Mouse (Mus musculus) heart, postnatal 0 days (tissue): ENCODE results near the gene Igf1r. TPM values are rescaled to one million over a fixed set of nuclear protein-coding genes. Genes with fewer than 3 reads are reported as not detected.

Experiments used
- ATAC-seq: fragments of 200-750 bp; cut with Nextera tagmentation; 2 replicates; pipeline ENCODE4 v1.8.0; 2017; ENCODE audit warnings: low read depth, moderate number of reproducible peaks, moderate library complexity; ENCODE audit not compliant: insufficient read depth
- DNase-seq: peaks from one replicate; pipeline ENCODE4 v3.0.0-alpha.2; 2016; ENCODE audit warnings: low spot score
- H3K27ac ChIP-seq: fragments of 300-500 bp; sonication (generic); 2 replicates; pipeline ENCODE4 v1.5.1; 2014; ENCODE audit warnings: low read depth, mild to moderate bottlenecking
- H3K27me3 ChIP-seq: fragments of 300-500 bp; sonication (generic); 2 replicates; pipeline ENCODE4 v1.6.1; 2014; ENCODE audit warnings: low read length, mixed read lengths; ENCODE audit not compliant: control insufficient read depth, insufficient read depth
- H3K36me3 ChIP-seq: fragments of 300-500 bp; sonication (generic); replicated peaks from 2 replicates; pipeline ENCODE4 v1.6.1; 2014; ENCODE audit warnings: low read length, mixed read lengths; ENCODE audit not compliant: control insufficient read depth, insufficient read depth
- H3K4me1 ChIP-seq: fragments of 300-500 bp; sonication (generic); 2 replicates; pipeline ENCODE4 v1.6.1; 2014; ENCODE audit warnings: antibody characterized with exemption; ENCODE audit not compliant: control insufficient read depth, insufficient read depth
- H3K4me2 ChIP-seq: fragments of 300-500 bp; sonication (generic); 2 replicates; pipeline ENCODE4 v1.6.1; 2014; ENCODE audit warnings: low read depth, mild to moderate bottlenecking, low read length, moderate library complexity
- H3K4me3 ChIP-seq: fragments of 300-500 bp; sonication (generic); 2 replicates; pipeline ENCODE4 v1.5.1; 2014; ENCODE audit warnings: low read depth, low read length
- H3K9ac ChIP-seq: fragments of 300-500 bp; sonication (generic); replicated peaks from 2 replicates; pipeline ENCODE4 v1.6.1; 2014; ENCODE audit warnings: low read depth, low read length, mixed read lengths
- H3K9me3 ChIP-seq: fragments of 300-500 bp; sonication (generic); replicated peaks from 2 replicates; pipeline ENCODE4 v1.6.1; 2016; ENCODE audit warnings: low read length; ENCODE audit not compliant: control insufficient read depth
- CTCF ChIP-seq: IDR thresholded peaks from 2 replicates; pipeline ENCODE4 v1.5.1; 2016; ENCODE audit warnings: antibody characterized with exemption, control low read depth, low read depth
- EP300 ChIP-seq: IDR thresholded peaks from 2 replicates; pipeline ENCODE4 v1.6.1; 2016; ENCODE audit warnings: antibody characterized with exemption, low read depth
- WGBS: fragments of 180-500 bp; shearing (Covaris S2); extraction: QIAGEN DNeasy Blood & Tissue Kit; methylation state at CpG from one replicate; pipeline ENCODE4 v1.1.7; 2014; 5-methylcytosine and 5-hydroxymethylcytosine counted together
- polyA plus RNA-seq: library from polyadenylated mRNA; unstranded; fragments of >200 nt; fragmentation: Nextera tagmentation; extraction: Ambion mirVana; gene quantifications from 2 replicates; pipeline ENCODE4 v1.2.1, GENCODE M21; 2015
- total RNA-seq: library from RNA; depleted of rRNA; stranded (reverse); fragments of >200 nt; gene quantifications from 2 replicates; pipeline ENCODE4 v1.2.3, GENCODE M21; 2014; ENCODE audit warnings: low replicate concordance

The Igf1r gene
- total and polyA plus RNA-seq, 2 experiments from 2014 or later, result 8.8 to 41.8 TPM

- peak overlapping the region; percentile 40; the same call in 1 of the 2 replicates for H3K4me2 ChIP-seq
- TF ChIP-seq CTCF, result no peak
- no peak for TF ChIP-seq EP300
- H3K9me3 ChIP-seq, result no peaks in the 10 kb centered on the region
- no peak overlapping the region for H3K4me3 ChIP-seq
- no peaks in the 10 kb centered on the region for H3K27me3 ChIP-seq
- H3K27ac ChIP-seq, result no peak overlapping the region
- ATAC-seq (no peak), DNase-seq (no peak)
- H3K4me1 ChIP-seq, result peaks cover 39% of the 10 kb centered on the region
- 48% methylated on average over 6 of the region's 6 CpGs for WGBS
- H3K36me3 ChIP-seq, result no peaks in the 10 kb centered on the region
- H3K9ac ChIP-seq, result no peak overlapping the region
Observed at GRCm38 (mm10) chr7:67957376-67957775, 4.7 kb downstream of the Igf1r start.

GRCm38 (mm10) chr7:67958045-67958444 is 5.4 kb downstream of the Igf1r start:
- Histone ChIP-seq H3K27ac (no peak overlapping the region), H3K4me1 (peaks cover 39% of the 10 kb centered on the region), H3K4me2 (peak overlapping the region; percentile 40), H3K36me3 (no peaks in the 10 kb centered on the region), H3K9ac (no peak overlapping the region), H3K9me3 (no peaks in the 10 kb centered on the region), H3K4me3 (0 out of 2 replicates have a peak overlapping the region, but pooled peaks have one; percentile 1), H3K27me3 (no peaks in the 10 kb centered on the region)
- DNase-seq, result peak; percentile 55
- 12% methylated on average over 18 of the region's 18 CpGs for WGBS
- ATAC-seq, result no peak
- TF ChIP-seq CTCF, result no peak
- TF ChIP-seq EP300, result no peak

GRCm38 (mm10) chr7:67960701-67961100 is 8.1 kb downstream of the Igf1r start:
- Histone ChIP-seq H3K4me1 (peaks cover 31% of the 10 kb centered on the region), H3K4me2 (no peak overlapping the region), H3K27ac (0 out of 2 replicates have a peak overlapping the region, but pooled peaks have one; percentile 43), H3K36me3 (no peaks in the 10 kb centered on the region), H3K4me3 (no peak overlapping the region), H3K9me3 (no peaks in the 10 kb centered on the region), H3K9ac (no peak overlapping the region), H3K27me3 (no peaks in the 10 kb centered on the region)
- no peak for TF ChIP-seq CTCF
- ATAC-seq (no peak), DNase-seq (no peak)
- 31% methylated on average over 9 of the region's 9 CpGs for WGBS

- H3K36me3 ChIP-seq, result no peaks in the 10 kb centered on the region
- peak; percentile 64; the same call in 1 of the 2 replicates for ATAC-seq
- H3K27me3 ChIP-seq, result no peaks in the 10 kb centered on the region
- no peak overlapping the region for H3K27ac ChIP-seq
- TF ChIP-seq EP300, result no peak
- TF ChIP-seq CTCF, result peak; percentile 96
- H3K9ac ChIP-seq, result no peak overlapping the region
- H3K4me2 ChIP-seq, result peak overlapping the region; percentile 42
- DNase-seq, result peak; percentile 74
- no peaks in the 10 kb centered on the region for H3K9me3 ChIP-seq
- H3K4me3 ChIP-seq, result no peak overlapping the region
- H3K4me1 ChIP-seq, result peaks cover 30% of the 10 kb centered on the region
- WGBS, result 9% methylated on average over 14 of the region's 14 CpGs
Observed at GRCm38 (mm10) chr7:67961567-67962267, 9.1 kb downstream of the Igf1r start.

GRCm38 (mm10) chr7:67963691-67964090 is 11.1 kb downstream of the Igf1r start:
- WGBS, result 79% methylated on average over 3 of the region's 3 CpGs
- Histone ChIP-seq H3K36me3 (no peaks in the 10 kb centered on the region), H3K4me2 (no peak overlapping the region), H3K27ac (no peak overlapping the region), H3K9ac (no peak overlapping the region), H3K27me3 (no peaks in the 10 kb centered on the region), H3K4me3 (no peak overlapping the region), H3K4me1 (peaks cover 20% of the 10 kb centered on the region), H3K9me3 (no peaks in the 10 kb centered on the region)
- no peak for ATAC-seq
- TF ChIP-seq EP300 (no peak), CTCF (no peak)
- no peak for DNase-seq

- Histone ChIP-seq H3K4me1 (peaks cover 44% of the 10 kb centered on the region), H3K4me2 (no peak overlapping the region), H3K9me3 (no peaks in the 10 kb centered on the region), H3K27me3 (no peaks in the 10 kb centered on the region), H3K36me3 (no peaks in the 10 kb centered on the region), H3K9ac (no peak overlapping the region), H3K4me3 (no peak overlapping the region), H3K27ac (peak overlapping the region; percentile 26)
- DNase-seq (no peak), ATAC-seq (peak; percentile 42; the same call in 1 of the 2 replicates)
- WGBS, result 39% methylated on average over 12 of the region's 12 CpGs
- TF ChIP-seq CTCF (no peak), EP300 (no peak)
Observed at GRCm38 (mm10) chr7:67968394-67968793, 15.8 kb downstream of the Igf1r start.
